Mouse (Mus musculus) liver, adult 2 months (tissue): ENCODE results near the gene Fam53b. TPM values are rescaled to one million over a fixed set of nuclear protein-coding genes. Genes with fewer than 3 reads are reported as not detected.

Experiments
- DNase-seq: peaks from one replicate; pipeline ENCODE4 v3.0.0-alpha.2; 2011; ENCODE audit warnings: low read depth, low spot score; ENCODE audit errors: extremely low read depth
- H3K27ac ChIP-seq: fragments of 200-500 bp; replicated peaks from 2 replicates; pipeline ENCODE4 v1.5.1; 2012; ENCODE audit warnings: low read depth, mild to moderate bottlenecking, control low read depth, inconsistent platforms, low read length; ENCODE audit not compliant: insufficient read depth
- H3K27me3 ChIP-seq: fragments of 200-500 bp; 2 replicates; pipeline ENCODE4 v1.6.1; 2012; ENCODE audit warnings: mild to moderate bottlenecking, moderate library complexity, low read length, inconsistent platforms; ENCODE audit not compliant: control insufficient read depth, insufficient read depth
- H3K36me3 ChIP-seq: fragments of 200-500 bp; 2 replicates; pipeline ENCODE4 v1.6.1; 2012; ENCODE audit warnings: low read length, inconsistent platforms; ENCODE audit not compliant: control insufficient read depth, insufficient read depth
- H3K4me1 ChIP-seq: fragments of 200-500 bp; 2 replicates; pipeline ENCODE4 v1.6.1; 2011; ENCODE audit warnings: low read length; ENCODE audit not compliant: control insufficient read depth, insufficient read depth
- H3K4me3 ChIP-seq: fragments of 200-500 bp; 2 replicates; pipeline ENCODE4 v1.5.1; 2011; ENCODE audit warnings: low read depth, mild to moderate bottlenecking, control low read depth, low read length, moderate library complexity; ENCODE audit not compliant: insufficient read depth
- H3K79me2 ChIP-seq: fragments of 200-500 bp; 2 replicates; pipeline ENCODE4 v1.6.1; 2012; ENCODE audit warnings: inconsistent platforms, mild to moderate bottlenecking, low read length, moderate library complexity; ENCODE audit not compliant: control insufficient read depth, insufficient read depth
- H3K9ac ChIP-seq: fragments of 200-500 bp; 2 replicates; pipeline ENCODE4 v1.6.1; 2012; ENCODE audit warnings: low read depth, mild to moderate bottlenecking, control low read depth, inconsistent platforms, low read length
- CTCF ChIP-seq: fragments of 200-500 bp; IDR thresholded peaks from 2 replicates; pipeline ENCODE4 v1.5.1; 2011; ENCODE audit warnings: low read depth, low read length, control low read depth
- POLR2A ChIP-seq: fragments of 200-500 bp; IDR thresholded peaks from 2 replicates; pipeline ENCODE4 v1.6.1; 2011; ENCODE audit warnings: low read length, control low read depth; ENCODE audit not compliant: insufficient read depth; ENCODE audit errors: extremely low read depth
- WGBS: fragments of 180-500 bp; shearing (Covaris S2); methylation state at CpG from one replicate; pipeline ENCODE4 v1.1.7; 2018; 5-methylcytosine and 5-hydroxymethylcytosine counted together
- polyA plus RNA-seq: library from polyadenylated mRNA; depleted of rRNA; stranded (reverse); fragments of >200 nt; gene quantifications from 2 replicates; pipeline ENCODE4 v1.2.3, GENCODE M21; 2012
- total RNA-seq: library from RNA; depleted of rRNA; stranded (reverse); fragments of >200 nt; gene quantifications from 2 replicates; pipeline ENCODE4 v1.2.3, GENCODE M21; 2014

The Fam53b gene
- total and polyA plus RNA-seq, 2 experiments = 4.3 to 9.1 TPM

DNA sequence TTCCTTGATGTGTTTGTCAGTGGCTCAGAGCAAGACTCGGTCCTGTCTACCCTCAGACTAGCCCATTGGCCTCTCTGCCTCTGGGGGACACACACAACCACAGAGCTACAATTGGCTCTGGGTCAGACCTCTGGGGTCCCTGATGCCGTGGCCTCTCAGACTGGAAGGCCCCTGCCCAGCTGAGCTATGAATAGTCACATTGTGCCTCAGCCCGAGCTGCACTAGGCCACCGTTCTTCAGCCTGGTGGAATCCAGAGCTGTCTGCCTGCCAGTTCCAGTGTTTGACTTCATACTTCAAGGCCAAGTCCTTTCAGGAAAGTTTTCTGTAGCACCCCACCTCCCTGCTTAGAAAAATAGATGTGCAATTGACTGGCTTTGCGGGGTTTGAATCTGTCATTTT is 125.0 kb downstream of the Fam53b start:
- Histone ChIP-seq H3K4me1 (peaks cover 2% of the 10 kb centered on the region; the same call in 1 of the 2 replicates), H3K79me2 (no peaks in the 10 kb centered on the region), H3K9ac (no peak overlapping the region), H3K27ac (no peak overlapping the region), H3K27me3 (no peaks in the 10 kb centered on the region), H3K4me3 (no peak overlapping the region), H3K36me3 (no peaks in the 10 kb centered on the region)
- DNase-seq = no peak
- WGBS = 84% methylated on average over 5 of the region's 5 CpGs
- TF ChIP-seq CTCF (no peak), POLR2A (no peak)

DNA sequence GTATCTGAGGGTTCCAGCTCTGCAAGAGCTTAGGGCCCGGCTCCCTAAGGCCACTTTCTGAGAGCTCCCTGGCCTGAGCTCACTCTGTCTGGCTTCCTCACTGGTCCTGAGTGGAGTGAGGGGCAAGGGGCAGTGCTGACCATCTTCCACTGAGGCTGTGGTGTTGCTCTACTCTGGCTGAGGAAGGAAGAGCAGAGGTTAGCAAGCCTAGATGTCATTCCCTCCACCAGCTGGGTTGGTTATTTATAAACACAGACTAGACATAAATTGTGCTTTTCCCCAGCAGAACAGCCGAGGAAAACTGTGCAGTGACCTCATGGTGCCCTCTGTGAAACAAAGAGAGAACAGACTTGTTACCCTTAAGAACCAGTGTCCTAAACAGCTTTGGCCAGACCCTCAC is 125.8 kb downstream of the Fam53b start:
- H3K36me3 ChIP-seq = no peaks in the 10 kb centered on the region
- peaks cover 2% of the 10 kb centered on the region; the same call in 1 of the 2 replicates for H3K4me1 ChIP-seq
- DNase-seq = no peak
- no peaks in the 10 kb centered on the region for H3K27me3 ChIP-seq
- H3K4me3 ChIP-seq = no peak overlapping the region
- TF ChIP-seq POLR2A (no peak), CTCF (no peak)
- no peak overlapping the region for H3K27ac ChIP-seq
- no peak overlapping the region for H3K9ac ChIP-seq
- H3K79me2 ChIP-seq = no peaks in the 10 kb centered on the region
- 75% methylated on average over 2 of the region's 2 CpGs for WGBS

- no peak for TF ChIP-seq POLR2A
- Histone ChIP-seq H3K79me2 (no peaks in the 10 kb centered on the region), H3K4me1 (peaks cover 2% of the 10 kb centered on the region; the same call in 1 of the 2 replicates), H3K9ac (no peak overlapping the region), H3K27ac (no peak overlapping the region), H3K36me3 (no peaks in the 10 kb centered on the region), H3K27me3 (no peaks in the 10 kb centered on the region), H3K4me3 (no peak overlapping the region)
- DNase-seq = no peak
- 85% methylated on average over 3 of the region's 3 CpGs for WGBS
Measured at GRCm38 (mm10) chr7:132686515-132686914, 127.2 kb downstream of the Fam53b start.

DNA sequence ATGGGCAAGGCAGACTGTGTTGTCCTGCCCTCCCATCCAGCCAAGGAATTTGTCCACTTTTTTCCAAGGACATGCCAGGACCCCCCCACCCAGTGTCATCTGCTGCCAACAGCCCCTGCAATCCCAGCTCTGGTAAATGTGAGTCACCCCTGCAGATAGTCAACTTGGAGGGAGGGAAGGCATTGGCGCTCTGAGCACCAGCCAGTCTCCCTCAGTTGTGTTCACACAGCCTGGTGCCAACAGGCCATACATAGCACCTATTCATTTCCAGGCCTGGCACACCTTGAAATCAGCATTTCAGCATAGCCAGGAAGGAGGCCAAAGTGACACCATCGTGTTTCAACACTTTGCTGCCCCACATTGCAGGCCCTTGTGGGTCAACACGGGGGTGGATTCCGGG is 129.8 kb downstream of the Fam53b start:
- Histone ChIP-seq H3K27ac (no peak overlapping the region), H3K79me2 (no peaks in the 10 kb centered on the region), H3K36me3 (no peaks in the 10 kb centered on the region), H3K27me3 (no peaks in the 10 kb centered on the region), H3K4me3 (no peak overlapping the region), H3K9ac (no peak overlapping the region), H3K4me1 (no peaks in the 10 kb centered on the region)
- WGBS = 54% methylated on average over 4 of the region's 4 CpGs
- DNase-seq = no peak
- no peak for TF ChIP-seq CTCF
- no peak for TF ChIP-seq POLR2A

GRCm38 (mm10) chr7:132682901-132683300 is 130.8 kb downstream of the Fam53b start:
- no peak overlapping the region for H3K9ac ChIP-seq

GRCm38 (mm10) chr7:132682336-132682735 is 131.3 kb downstream of the Fam53b start:
- Histone ChIP-seq H3K4me1 (no peaks in the 10 kb centered on the region), H3K4me3 (no peak overlapping the region), H3K27ac (no peak overlapping the region), H3K36me3 (no peaks in the 10 kb centered on the region), H3K27me3 (no peaks in the 10 kb centered on the region), H3K79me2 (no peaks in the 10 kb centered on the region), H3K9ac (no peak overlapping the region)
- no peak for DNase-seq
- TF ChIP-seq POLR2A = no peak
- TF ChIP-seq CTCF = no peak
- WGBS = 93% methylated on average over 3 of the region's 3 CpGs

More at GRCm38 (mm10) chr7:132682901-132683300, 130.8 kb downstream of the Fam53b start:
- Histone ChIP-seq H3K27ac (no peak overlapping the region), H3K4me3 (no peak overlapping the region), H3K36me3 (no peaks in the 10 kb centered on the region), H3K27me3 (no peaks in the 10 kb centered on the region), H3K4me1 (no peaks in the 10 kb centered on the region), H3K79me2 (no peaks in the 10 kb centered on the region)
- 88% methylated on average over 3 of the region's 3 CpGs for WGBS
- DNase-seq = no peak
- TF ChIP-seq CTCF (no peak), POLR2A (no peak)
